Mouse (Mus musculus) kidney, embryonic 16.5 days (tissue): ENCODE data around the gene Riox1. TPM values are rescaled to one million over a fixed set of nuclear protein-coding genes. Genes with fewer than 3 reads are reported as not detected.

Source experiments
- ATAC-seq: fragments of 200-750 bp; cut with Nextera tagmentation; 2 replicates; pipeline ENCODE4 v1.8.0; 2017; ENCODE audit warnings: moderate TSS enrichment; ENCODE audit not compliant: low FRiP score, low TSS enrichment
- H3K27ac ChIP-seq: fragments of 300-500 bp; sonication (generic); 2 replicates; pipeline ENCODE4 v1.5.1; 2014; ENCODE audit warnings: low read length
- H3K27me3 ChIP-seq: fragments of 300-500 bp; sonication (generic); 2 replicates; pipeline ENCODE4 v1.6.1; 2014; ENCODE audit warnings: low read length, control low read depth, mixed read lengths; ENCODE audit not compliant: insufficient read depth
- H3K36me3 ChIP-seq: fragments of 300-500 bp; sonication (generic); 2 replicates; pipeline ENCODE4 v1.6.1; 2014; ENCODE audit warnings: low read length, control low read depth, mixed read lengths; ENCODE audit not compliant: insufficient read depth
- H3K4me1 ChIP-seq: fragments of 300-500 bp; sonication (generic); 2 replicates; pipeline ENCODE4 v1.6.1; 2014; ENCODE audit warnings: low read length, control low read depth, mixed read lengths; ENCODE audit not compliant: insufficient read depth
- H3K4me2 ChIP-seq: fragments of 300-500 bp; sonication (generic); replicated peaks from 2 replicates; pipeline ENCODE4 v1.6.1; 2014; ENCODE audit warnings: low read depth, low read length
- H3K4me3 ChIP-seq: fragments of 300-500 bp; sonication (generic); 2 replicates; pipeline ENCODE4 v1.5.1; 2014; ENCODE audit warnings: mild to moderate bottlenecking, low read length
- H3K9ac ChIP-seq: fragments of 300-500 bp; sonication (generic); replicated peaks from 2 replicates; pipeline ENCODE4 v1.6.1; 2014; ENCODE audit warnings: low read length
- H3K9me3 ChIP-seq: fragments of 300-500 bp; sonication (generic); 2 replicates; pipeline ENCODE4 v1.6.1; 2016; ENCODE audit warnings: low read length, control low read depth
- WGBS: fragments of 180-500 bp; shearing (Covaris S2); extraction: QIAGEN DNeasy Blood & Tissue Kit; methylation state at CpG from one replicate; pipeline ENCODE4 v1.1.7; 2014; 5-methylcytosine and 5-hydroxymethylcytosine counted together
- polyA plus RNA-seq: library from polyadenylated mRNA; unstranded; fragments of >200 nt; fragmentation: Nextera tagmentation; extraction: Ambion mirVana; gene quantifications from 2 replicates; pipeline ENCODE4 v1.2.1, GENCODE M21; 2015

Riox1 gene
- polyA plus RNA-seq, 1 experiment from 2014 or later = 11.2 TPM

GRCm38 (mm10) chr12:83947260-83947811, 3.1 kb upstream of the Riox1 start:
- WGBS = 75% methylated on average over 8 of the region's 8 CpGs
- H3K36me3 ChIP-seq = no peaks in the 10 kb centered on the region
- no peak for ATAC-seq
- no peak overlapping the region for H3K4me3 ChIP-seq
- peaks cover 10% of the 10 kb centered on the region for H3K4me1 ChIP-seq
- H3K9ac ChIP-seq = no peak overlapping the region
- H3K9me3 ChIP-seq = no peaks in the 10 kb centered on the region
- no peaks in the 10 kb centered on the region for H3K27me3 ChIP-seq
- H3K27ac ChIP-seq = peak overlapping the region; percentile 43; the same call in 1 of the 2 replicates
- no peak overlapping the region for H3K4me2 ChIP-seq

GRCm38 (mm10) chr12:83949043-83949442, 1.4 kb upstream of the Riox1 start:
- no peak overlapping the region for H3K9ac ChIP-seq
- H3K27me3 ChIP-seq = no peaks in the 10 kb centered on the region
- no peak overlapping the region for H3K4me2 ChIP-seq
- H3K36me3 ChIP-seq = peaks cover 7% of the 10 kb centered on the region; the same call in 1 of the 2 replicates
- H3K9me3 ChIP-seq = no peaks in the 10 kb centered on the region
- H3K27ac ChIP-seq = no peak overlapping the region
- no peak overlapping the region for H3K4me3 ChIP-seq
- peaks cover 19% of the 10 kb centered on the region for H3K4me1 ChIP-seq
- ATAC-seq = no peak
- 75% methylated on average over 4 of the region's 4 CpGs for WGBS

- H3K27me3 ChIP-seq = no peaks in the 10 kb centered on the region
- peaks cover 7% of the 10 kb centered on the region; the same call in 1 of the 2 replicates for H3K36me3 ChIP-seq
- WGBS = 24% methylated on average over 11 of the region's 11 CpGs
- peak overlapping the region; percentile 96 for H3K4me3 ChIP-seq
- peak overlapping the region; percentile 86 for H3K9ac ChIP-seq
- H3K4me1 ChIP-seq = peaks cover 19% of the 10 kb centered on the region
- no peaks in the 10 kb centered on the region for H3K9me3 ChIP-seq
- no peak; the same call in 1 of the 2 replicates for ATAC-seq
- peak overlapping the region; percentile 82; the same call in 1 of the 2 replicates for H3K27ac ChIP-seq
- H3K4me2 ChIP-seq = peak overlapping the region; percentile 93
Observed at GRCm38 (mm10) chr12:83949776-83950492, 474 bp upstream of the Riox1 start.

- peak overlapping the region; percentile 82 for H3K27ac ChIP-seq
- peaks cover 7% of the 10 kb centered on the region; the same call in 1 of the 2 replicates for H3K36me3 ChIP-seq
- under 1% methylated on average over 103 of the region's 116 CpGs for WGBS
Observed at GRCm38 (mm10) chr12:83950840-83951701, 663 bp downstream of the Riox1 start.

GRCm38 (mm10) chr12:83951711-83952575, 1.5 kb downstream of the Riox1 start:
- H3K9ac ChIP-seq = peak overlapping the region; percentile 86
- H3K9me3 ChIP-seq = no peaks in the 10 kb centered on the region
- peaks cover 7% of the 10 kb centered on the region; the same call in 1 of the 2 replicates for H3K36me3 ChIP-seq
- peak overlapping the region; percentile 93 for H3K4me2 ChIP-seq
- no peaks in the 10 kb centered on the region for H3K27me3 ChIP-seq
- H3K27ac ChIP-seq = no peak overlapping the region
- WGBS = 48% methylated on average over 32 of the region's 32 CpGs
- H3K4me3 ChIP-seq = peak overlapping the region; percentile 96
- ATAC-seq = 0 out of 2 replicates have a peak, but pooled peaks have one; percentile 8
- peaks cover 19% of the 10 kb centered on the region for H3K4me1 ChIP-seq

More at GRCm38 (mm10) chr12:83950840-83951701, 663 bp downstream of the Riox1 start:
- ATAC-seq = peak; percentile 60
- peak overlapping the region; percentile 86 for H3K9ac ChIP-seq
- H3K4me1 ChIP-seq = peaks cover 19% of the 10 kb centered on the region
- H3K4me2 ChIP-seq = peak overlapping the region; percentile 93
- H3K9me3 ChIP-seq = no peaks in the 10 kb centered on the region
- no peaks in the 10 kb centered on the region for H3K27me3 ChIP-seq
- peak overlapping the region; percentile 96 for H3K4me3 ChIP-seq

- H3K27ac ChIP-seq = no peak overlapping the region
- H3K4me1 ChIP-seq = peaks cover 2% of the 10 kb centered on the region; the same call in 1 of the 2 replicates
- H3K9me3 ChIP-seq = no peaks in the 10 kb centered on the region
- no peak for ATAC-seq
- H3K9ac ChIP-seq = no peak overlapping the region
- no peak overlapping the region for H3K4me3 ChIP-seq
- H3K27me3 ChIP-seq = no peaks in the 10 kb centered on the region
- peaks cover 1% of the 10 kb centered on the region; the same call in 1 of the 2 replicates for H3K36me3 ChIP-seq
- 88% methylated on average over 9 of the region's 9 CpGs for WGBS
- no peak overlapping the region for H3K4me2 ChIP-seq
Observed at GRCm38 (mm10) chr12:83958278-83958677, 7.9 kb downstream of the Riox1 start.

- H3K9ac ChIP-seq = no peak overlapping the region
- no peaks in the 10 kb centered on the region for H3K9me3 ChIP-seq
- ATAC-seq = no peak
- H3K36me3 ChIP-seq = no peaks in the 10 kb centered on the region
- 89% methylated on average over 6 of the region's 7 CpGs for WGBS
- H3K4me2 ChIP-seq = no peak overlapping the region
- H3K4me3 ChIP-seq = no peak overlapping the region
- no peak overlapping the region for H3K27ac ChIP-seq
- no peaks in the 10 kb centered on the region for H3K27me3 ChIP-seq
- H3K4me1 ChIP-seq = no peaks in the 10 kb centered on the region
Observed at GRCm38 (mm10) chr12:83965235-83965634, 14.8 kb downstream of the Riox1 start.

- peak; percentile 70 for ATAC-seq
- H3K27me3 ChIP-seq = no peaks in the 10 kb centered on the region
- no peak overlapping the region for H3K9ac ChIP-seq
- H3K4me3 ChIP-seq = no peak overlapping the region
- WGBS = 70% methylated on average over 2 of the region's 2 CpGs
- peaks cover 4% of the 10 kb centered on the region for H3K9me3 ChIP-seq
- H3K27ac ChIP-seq = no peak overlapping the region
- H3K36me3 ChIP-seq = no peaks in the 10 kb centered on the region
- H3K4me2 ChIP-seq = no peak overlapping the region
- no peaks in the 10 kb centered on the region for H3K4me1 ChIP-seq
Observed at GRCm38 (mm10) chr12:83972117-83972516, 21.7 kb downstream of the Riox1 start.

- H3K4me1 ChIP-seq = no peaks in the 10 kb centered on the region
- H3K4me2 ChIP-seq = no peak overlapping the region
- no peak overlapping the region for H3K27ac ChIP-seq
- ATAC-seq = no peak
- peaks cover 4% of the 10 kb centered on the region for H3K9me3 ChIP-seq
- no peaks in the 10 kb centered on the region for H3K27me3 ChIP-seq
- no peaks in the 10 kb centered on the region for H3K36me3 ChIP-seq
- no peak overlapping the region for H3K4me3 ChIP-seq
- H3K9ac ChIP-seq = no peak overlapping the region
- 86% methylated on average over 6 of the region's 6 CpGs for WGBS
Observed at GRCm38 (mm10) chr12:83978862-83979261, 28.5 kb downstream of the Riox1 start.
